Mouse (Mus musculus) bone marrow macrophage, adult 2 months (primary cell): ENCODE measurements around the gene Rcl1.

Source experiments
- CTCF ChIP-seq: IDR thresholded peaks from 2 replicates; pipeline ENCODE4 v1.5.1; 2012; ENCODE audit warnings: low read depth, mild to moderate bottlenecking, low read length, moderate library complexity
- POLR2A ChIP-seq: IDR thresholded peaks from 2 replicates; pipeline ENCODE4 v1.6.1; 2012; ENCODE audit warnings: mild to moderate bottlenecking, low read depth, low read length, borderline replicate concordance

- TF ChIP-seq POLR2A (no peak), CTCF (no peak)
These were observed 23.9 kb downstream of the Rcl1 start for GRCm38 (mm10) chr19:29124886-29125585.
